Mouse (Mus musculus): Measurements from ENCODE around the gene Naa16. TPM values are rescaled to one million over a fixed set of nuclear protein-coding genes. Genes with fewer than 3 reads are reported as not detected.

The Naa16 gene
- 59.5 TPM for polyA plus RNA-seq (2014; fragmentation: Illumina TruSeq; extraction: RNeasy Lipid Tissue Mini Kit (QIAGEN cat#74804); ENCODE audit: low read depth, low replicate concordance)

DNA sequence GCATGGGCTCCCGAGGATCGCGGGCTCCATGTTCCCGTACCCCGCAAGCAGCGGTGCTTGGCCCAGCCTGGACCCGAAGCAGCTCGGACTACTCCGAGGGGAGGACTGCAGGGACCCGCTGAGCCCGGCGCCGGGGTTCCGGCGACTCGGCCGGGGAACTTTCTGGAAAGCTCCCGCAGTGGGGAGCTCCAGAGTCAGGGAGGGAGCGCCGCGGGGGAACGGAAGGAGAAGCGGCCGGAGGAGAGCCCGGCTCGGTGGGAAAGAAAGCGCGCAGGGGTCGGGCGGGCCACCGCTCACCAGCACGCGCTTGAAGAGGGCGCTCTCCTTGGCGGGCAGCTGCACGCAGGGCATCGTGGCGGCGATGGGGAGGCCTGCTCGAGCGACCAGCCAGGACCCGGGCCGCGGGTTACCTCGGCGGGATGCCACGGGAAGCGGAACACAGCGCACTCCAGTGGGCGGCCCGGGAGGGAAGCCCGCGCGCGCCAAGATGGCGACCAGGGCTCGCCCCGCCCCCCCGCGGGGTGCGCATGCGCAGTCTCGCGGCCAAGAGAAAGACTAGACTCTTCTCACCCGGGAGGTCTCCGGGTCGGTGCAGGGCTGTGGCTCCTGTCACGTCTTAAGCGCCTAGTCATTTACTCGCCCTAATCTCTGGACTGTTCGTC lies at the start of gene Naa16:
TSS of gene Naa16 (minus strand) at position 514 of the 662 bp plus-strand sequence.

DNA sequence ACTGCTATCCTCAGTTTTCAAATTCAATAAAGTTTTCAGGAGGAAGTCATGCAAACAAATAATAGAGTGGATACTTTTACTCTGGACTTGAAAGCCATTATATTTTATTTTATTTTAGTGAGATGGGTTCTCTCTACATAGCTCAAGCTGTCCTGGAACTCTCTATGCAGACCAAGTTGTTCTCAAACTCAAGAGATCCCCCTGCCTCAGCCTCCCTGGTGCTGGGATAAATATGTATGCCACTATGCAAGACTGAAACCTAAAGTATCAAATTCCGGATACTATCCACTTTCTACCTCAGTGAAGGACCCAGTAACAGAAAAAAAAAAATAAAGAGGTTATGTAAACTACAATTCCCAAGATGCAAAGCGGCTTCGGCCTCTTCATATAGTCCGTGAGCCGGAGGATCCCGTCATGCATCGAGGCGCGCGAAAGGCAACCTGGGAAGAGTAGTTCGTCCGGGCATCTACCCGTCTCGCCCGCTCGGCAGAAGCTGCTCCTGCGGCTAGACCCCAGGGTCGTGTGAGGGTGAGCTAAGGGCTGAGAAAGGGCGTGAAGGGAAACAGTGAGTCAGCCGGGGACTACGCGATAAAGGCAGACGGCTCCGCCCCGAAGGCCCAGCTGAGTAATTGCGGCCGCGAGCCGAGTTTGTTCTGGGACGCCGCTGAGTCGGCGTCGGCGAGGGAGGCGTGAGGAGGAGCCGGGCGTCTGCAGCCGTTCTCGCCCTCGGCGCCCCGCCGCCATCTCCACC lies 35.6 kb upstream of the Naa16 start, which contains the start of gene Kbtbd7:
TSS of gene Kbtbd7 (plus strand) at position 533 of the 751 bp plus-strand sequence.

DNA sequence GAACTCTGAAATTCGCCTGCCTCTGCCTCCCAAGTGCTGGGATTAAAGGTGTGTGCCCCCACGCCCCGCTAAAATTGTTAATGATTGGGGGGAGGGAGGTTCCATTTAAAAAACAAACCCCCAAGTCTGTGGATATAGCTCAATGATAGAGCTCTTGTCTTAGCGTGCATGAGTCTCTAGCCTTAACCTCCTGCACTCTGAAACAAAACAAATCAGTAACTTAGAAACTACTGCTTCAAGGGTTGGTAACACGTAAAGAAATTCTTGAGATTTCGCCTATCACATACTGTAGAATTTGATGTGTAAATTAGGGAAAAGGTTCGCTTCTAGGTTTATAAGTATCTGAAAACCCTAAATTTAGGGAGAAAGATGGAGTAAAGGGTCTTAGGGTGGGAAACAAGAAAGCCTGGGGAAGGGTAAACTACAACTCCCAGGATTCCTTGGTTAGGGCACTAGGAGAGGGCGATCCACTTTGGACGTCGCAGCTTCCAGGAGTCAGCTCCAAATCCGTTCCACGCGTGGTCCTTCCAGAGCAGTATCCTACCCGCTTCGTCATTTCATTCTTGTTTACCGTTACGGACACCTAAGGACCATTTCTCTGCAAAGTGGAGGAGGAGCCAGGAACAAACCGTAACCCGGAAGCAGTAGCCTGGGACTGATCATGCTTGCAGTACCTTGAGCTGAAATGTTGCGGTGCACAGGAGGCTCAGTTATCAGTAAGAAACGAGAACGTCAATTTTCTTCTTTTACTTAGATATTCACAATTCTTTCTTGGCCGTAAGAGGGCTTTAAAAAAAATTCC lies 6.9 kb upstream of the Naa16 start, which contains the start of gene Mtrf1:
TSS of gene Mtrf1 (plus strand) at position 452 of the 802 bp plus-strand sequence.

DNA sequence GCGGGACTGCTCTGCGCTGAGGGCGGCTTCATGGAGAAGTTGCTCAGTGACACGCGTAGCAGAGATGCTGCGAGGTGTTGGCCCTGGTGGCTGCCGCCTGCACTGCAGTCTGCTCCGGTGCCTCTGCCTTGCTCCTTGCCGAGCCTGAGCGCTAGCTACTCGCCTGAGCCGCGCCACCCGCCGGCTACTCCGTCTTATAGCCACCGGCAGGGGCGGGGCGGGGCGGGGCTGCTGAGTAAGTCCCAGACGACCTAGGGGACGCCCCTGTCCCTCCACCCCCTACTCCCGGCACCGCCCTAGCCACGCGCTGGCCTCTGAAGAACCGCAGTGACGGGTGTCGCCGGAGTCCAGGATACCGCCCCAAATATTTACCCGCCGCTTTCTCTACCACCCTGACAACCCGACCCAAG lies 89.1 kb downstream of the Naa16 start, which contains the start of gene Rgcc:
TSS of gene Rgcc (minus strand) at position 180 of the 410 bp plus-strand sequence.

Other genes with a start within 250 kb of the Naa16 start
- not detected for gene Zfp957, start 143.4 kb downstream of the Naa16 start, polyA plus RNA-seq (2014; fragmentation: Illumina TruSeq; extraction: RNeasy Lipid Tissue Mini Kit (QIAGEN cat#74804); ENCODE audit: low read depth, low replicate concordance)
- 31.9 TPM for gene Rgcc, start 89.1 kb downstream of the Naa16 start, polyA plus RNA-seq (2014; fragmentation: Illumina TruSeq; extraction: RNeasy Lipid Tissue Mini Kit (QIAGEN cat#74804); ENCODE audit: low read depth, low replicate concordance)
- gene Mtrf1, start 7.0 kb upstream of the Naa16 start, polyA plus RNA-seq (2014; fragmentation: Illumina TruSeq; extraction: RNeasy Lipid Tissue Mini Kit (QIAGEN cat#74804); ENCODE audit: low read depth, low replicate concordance), result 21.3 TPM
- gene Kbtbd7, start 35.7 kb upstream of the Naa16 start, polyA plus RNA-seq (2014; fragmentation: Illumina TruSeq; extraction: RNeasy Lipid Tissue Mini Kit (QIAGEN cat#74804); ENCODE audit: low read depth, low replicate concordance), result 32.5 TPM
- gene Kbtbd6, start 61.1 kb upstream of the Naa16 start, polyA plus RNA-seq (2014; fragmentation: Illumina TruSeq; extraction: RNeasy Lipid Tissue Mini Kit (QIAGEN cat#74804); ENCODE audit: low read depth, low replicate concordance), result 0.93 TPM
- 64.3 TPM for gene Elf1, start 90.4 kb upstream of the Naa16 start, polyA plus RNA-seq (2014; fragmentation: Illumina TruSeq; extraction: RNeasy Lipid Tissue Mini Kit (QIAGEN cat#74804); ENCODE audit: low read depth, low replicate concordance)
- 89.2 TPM for gene Wbp4, start 90.7 kb upstream of the Naa16 start, polyA plus RNA-seq (2014; fragmentation: Illumina TruSeq; extraction: RNeasy Lipid Tissue Mini Kit (QIAGEN cat#74804); ENCODE audit: low read depth, low replicate concordance)
- 293 TPM for gene Sugt1, start 196.9 kb upstream of the Naa16 start, polyA plus RNA-seq (2014; fragmentation: Illumina TruSeq; extraction: RNeasy Lipid Tissue Mini Kit (QIAGEN cat#74804); ENCODE audit: low read depth, low replicate concordance)

Data from adrenal gland, adult 10 weeks (tissue).